Mouse (Mus musculus): ENCODE results near the gene Wdr1.

Wdr1 gene

DNA sequence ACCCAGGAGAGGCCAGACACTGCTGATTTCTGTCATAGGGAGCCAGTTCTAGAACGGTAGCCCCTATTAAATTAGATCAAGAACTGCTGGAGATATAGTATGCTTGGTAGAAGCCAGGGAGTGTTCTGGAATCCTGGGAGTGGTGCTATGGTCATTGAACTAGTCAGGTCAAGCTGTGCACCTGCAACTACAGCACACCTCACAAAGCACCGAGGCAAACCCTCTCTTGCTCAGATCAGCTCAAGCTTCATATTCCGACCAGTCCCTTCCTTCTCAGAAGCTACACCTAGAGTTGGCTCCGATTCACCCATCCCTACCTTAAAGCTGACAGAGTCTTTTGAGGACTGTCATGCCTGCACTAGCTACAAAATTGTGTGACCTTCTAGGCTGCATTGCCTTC, 9.5 kb downstream of the Wdr1 start:
- TF ChIP-seq GATA4 (IDR thresholded peaks at IDR 0.05; ENCODE audit: insufficient replicate concordance, low read length): no peak

DNA sequence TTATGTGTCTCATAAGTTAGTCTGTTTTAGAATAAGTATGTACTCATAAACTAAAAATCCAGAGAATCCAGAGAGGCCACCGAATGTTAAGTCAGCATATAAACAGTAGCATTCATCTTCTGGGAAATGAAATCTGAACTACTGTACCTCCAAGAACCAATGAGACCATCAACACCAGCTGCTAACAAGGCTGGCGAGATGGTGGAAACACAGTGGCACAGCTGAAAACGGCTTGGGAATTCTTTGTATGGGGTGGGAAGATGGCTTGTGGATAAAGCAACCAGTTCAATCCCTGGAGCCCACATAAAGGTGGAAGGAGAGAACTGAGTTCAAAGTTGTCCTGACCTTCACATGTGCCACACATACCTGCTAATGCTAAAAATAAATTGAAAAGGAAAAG, 10.4 kb downstream of the Wdr1 start:
- TF ChIP-seq GATA4 (IDR thresholded peaks at IDR 0.05; ENCODE audit: insufficient replicate concordance, low read length): no peak

DNA sequence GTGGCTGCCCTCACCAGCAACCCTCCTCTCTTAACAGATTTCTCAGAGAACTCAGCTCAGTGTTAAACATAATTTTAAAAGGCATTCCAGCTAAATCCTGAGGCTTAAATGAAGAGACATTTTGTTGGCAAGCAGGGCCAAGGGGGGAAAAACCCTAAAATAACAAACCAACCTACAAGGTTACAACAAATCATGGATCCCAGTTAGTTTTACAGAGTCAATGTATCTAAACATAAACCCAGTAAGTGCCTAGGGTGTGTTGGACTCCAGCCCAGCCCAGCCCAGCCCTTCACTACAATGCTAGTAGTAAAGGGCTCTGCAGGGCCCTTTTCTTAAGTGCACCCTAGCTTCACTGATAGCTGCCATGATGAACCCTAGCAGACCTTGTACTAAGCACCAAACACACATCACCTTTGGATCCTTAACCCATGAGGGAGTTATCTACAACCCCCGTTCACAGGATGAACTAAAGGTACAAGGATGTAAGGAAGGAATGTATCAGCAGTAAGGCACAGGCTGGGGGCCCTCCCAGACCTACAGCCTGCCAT, 12.7 kb downstream of the Wdr1 start:
- no peak for TF ChIP-seq GATA4 (IDR thresholded peaks at IDR 0.05; ENCODE audit: insufficient replicate concordance, low read length)

DNA sequence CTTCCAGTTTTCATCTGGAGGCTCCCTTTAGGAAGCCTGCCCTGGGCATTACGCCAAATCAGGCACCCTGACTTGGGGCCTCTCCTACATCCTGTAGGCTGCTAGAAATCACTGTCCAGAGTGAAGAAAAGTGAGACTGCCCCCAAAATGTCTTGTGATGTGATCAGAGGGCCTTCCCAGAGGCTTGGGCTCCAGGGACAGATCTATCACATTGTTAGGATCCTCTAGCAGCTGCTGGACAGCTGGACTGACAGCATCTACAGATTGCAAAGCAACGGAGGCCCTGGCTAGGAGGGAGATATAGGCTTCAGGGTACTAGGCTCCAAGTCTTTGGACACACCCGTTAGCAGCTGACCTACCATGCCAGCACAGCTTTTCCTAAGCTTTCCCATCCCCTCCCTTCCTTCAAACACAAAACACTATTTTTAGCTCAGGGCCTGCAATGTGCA, 13.5 kb downstream of the Wdr1 start:
- no peak for TF ChIP-seq GATA4 (IDR thresholded peaks at IDR 0.05; ENCODE audit: insufficient replicate concordance, low read length)

DNA sequence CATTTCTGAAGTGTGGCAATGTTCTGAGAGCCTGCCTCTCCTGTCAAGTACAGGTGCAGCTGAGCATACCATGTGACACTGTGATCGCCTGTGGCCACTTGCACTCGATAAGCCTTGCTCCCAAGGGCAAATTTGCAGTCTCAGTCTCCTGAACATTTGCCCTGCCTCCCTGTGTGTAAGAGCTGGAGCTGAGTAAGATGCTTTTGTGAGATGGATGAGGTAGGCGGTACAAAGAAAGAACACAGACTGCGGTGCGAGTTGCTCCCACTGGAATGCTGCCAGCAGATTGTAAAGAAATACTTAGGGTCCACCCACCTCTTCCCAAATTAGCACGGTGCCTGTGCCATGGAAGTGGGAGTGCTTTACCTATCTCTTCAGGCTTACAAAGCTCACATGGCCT, 15.6 kb downstream of the Wdr1 start:
- no peak for TF ChIP-seq GATA4 (IDR thresholded peaks at IDR 0.05; ENCODE audit: insufficient replicate concordance, low read length)

DNA sequence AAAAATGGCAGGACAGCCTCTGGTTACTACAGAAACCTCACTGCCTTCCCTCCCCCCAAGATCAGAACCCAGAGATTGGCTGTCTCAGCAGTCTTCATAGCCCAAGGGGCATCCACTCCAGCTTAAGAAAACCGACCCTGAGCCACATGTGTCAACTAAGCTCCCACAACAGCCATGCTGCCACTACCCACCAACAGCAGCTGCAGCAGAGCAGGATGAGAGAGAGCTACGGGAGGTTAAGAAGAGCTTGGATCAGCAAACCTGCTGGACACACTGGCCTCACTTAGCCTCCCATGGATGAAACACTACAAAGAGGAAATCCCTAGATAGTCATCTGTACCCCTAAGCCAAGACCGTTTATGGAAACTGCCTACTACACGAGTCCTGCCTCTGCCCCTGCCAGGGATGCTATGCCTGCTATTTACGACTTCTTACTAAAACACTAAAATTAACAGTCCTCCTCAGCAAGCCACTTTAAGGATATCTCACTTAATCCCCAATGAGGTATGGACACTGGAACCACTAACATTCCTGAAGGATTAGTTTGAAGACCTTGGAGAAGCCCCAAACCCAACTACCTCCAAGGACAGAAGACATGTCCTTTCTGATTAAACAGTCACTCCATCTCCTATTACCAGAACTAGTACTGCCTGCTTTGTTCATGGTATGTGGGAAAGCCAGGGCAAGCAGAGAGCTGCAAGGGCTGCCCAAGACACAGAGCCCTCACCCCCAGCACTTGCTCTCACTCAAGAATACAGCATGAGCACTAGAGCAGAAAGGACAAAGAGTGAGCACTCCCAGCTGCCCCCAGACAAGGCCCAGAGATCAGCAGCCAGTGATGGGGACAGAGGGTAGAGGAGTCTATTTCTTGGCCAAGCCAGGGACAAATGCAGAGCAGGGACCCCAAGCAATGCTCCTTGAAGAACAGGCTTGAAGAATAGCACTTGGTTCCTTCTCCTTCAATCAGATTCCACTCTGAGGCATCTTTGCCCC, 18.3 kb downstream of the Wdr1 start:
- TF ChIP-seq GATA4 (IDR thresholded peaks at IDR 0.05; ENCODE audit: insufficient replicate concordance, low read length): no peak

DNA sequence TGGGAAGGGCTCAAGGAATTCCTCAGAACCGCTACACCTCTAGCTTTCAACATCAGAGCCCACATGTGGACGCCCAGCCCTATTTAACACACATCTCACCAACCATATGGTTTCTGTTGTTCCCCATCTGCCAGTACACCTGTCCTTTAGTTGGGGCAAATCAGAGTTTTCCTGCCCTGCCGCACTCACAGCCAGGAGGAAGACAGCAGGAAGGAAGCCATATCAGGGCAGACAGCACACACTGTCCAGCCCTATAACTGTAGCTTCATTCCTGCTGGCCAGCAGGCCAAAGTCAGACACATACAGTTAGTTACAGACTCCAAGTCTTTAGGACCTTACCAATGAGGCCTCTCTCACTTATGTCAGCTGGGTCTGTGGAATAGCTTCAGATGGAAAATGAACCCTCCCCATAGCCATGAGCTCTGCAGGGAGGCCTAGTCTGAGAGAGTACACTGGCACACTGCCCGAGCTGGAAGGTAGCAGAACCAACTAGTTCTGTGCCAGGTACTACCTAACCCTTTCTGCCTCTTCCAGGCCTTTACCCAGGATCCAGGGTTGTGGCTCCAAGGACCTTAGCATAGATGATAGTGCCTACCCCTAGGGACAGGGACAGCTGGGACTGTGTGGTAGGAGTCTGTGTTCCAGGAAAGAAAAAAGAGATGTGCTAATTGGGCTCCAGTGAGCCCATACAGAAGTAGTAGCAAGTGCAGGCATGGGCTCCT, 19.4 kb downstream of the Wdr1 start:
- TF ChIP-seq GATA4 (IDR thresholded peaks at IDR 0.05; ENCODE audit: insufficient replicate concordance, low read length): no peak

DNA sequence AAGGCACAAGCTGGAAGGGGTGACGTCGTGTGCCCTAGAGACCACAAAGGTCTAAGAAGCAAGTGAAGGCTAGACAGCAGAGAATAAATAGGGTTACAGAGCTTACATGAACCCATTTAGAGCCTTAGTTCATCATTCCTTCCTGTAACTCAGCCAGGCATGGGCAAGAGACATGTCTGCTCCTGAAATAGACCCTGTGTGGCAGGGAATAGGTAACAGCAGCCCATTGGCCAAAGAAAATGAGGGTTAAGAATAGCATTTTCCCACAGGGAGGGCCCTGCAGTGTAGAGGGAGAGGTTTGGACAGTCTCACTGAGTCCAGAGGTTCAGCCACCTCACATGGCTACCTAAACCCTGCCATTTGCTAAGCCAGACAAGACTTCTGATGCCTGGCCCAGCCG, 21.3 kb downstream of the Wdr1 start:
- no peak for TF ChIP-seq GATA4 (IDR thresholded peaks at IDR 0.05; ENCODE audit: insufficient replicate concordance, low read length)

DNA sequence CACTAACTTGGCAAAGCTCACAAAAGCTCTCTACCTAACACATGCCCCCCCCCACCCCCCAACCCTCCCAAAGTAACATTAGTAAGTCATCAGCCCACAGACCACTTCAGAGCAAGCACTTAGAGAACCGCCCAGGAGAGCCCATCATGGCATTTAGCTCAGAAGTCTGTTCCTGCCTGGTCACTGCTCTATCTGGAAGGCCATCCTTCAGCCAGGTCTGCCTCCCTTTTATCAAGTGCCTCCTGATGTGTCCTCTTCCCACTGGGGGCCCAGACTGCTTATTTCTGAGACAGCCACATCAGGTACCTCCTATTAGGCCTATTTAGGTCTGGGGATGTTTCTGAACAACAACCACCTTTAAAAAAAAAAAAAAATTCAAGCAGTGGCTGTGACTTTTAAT, 22.1 kb downstream of the Wdr1 start:
- TF ChIP-seq GATA4 (IDR thresholded peaks at IDR 0.05; ENCODE audit: insufficient replicate concordance, low read length): no peak

DNA sequence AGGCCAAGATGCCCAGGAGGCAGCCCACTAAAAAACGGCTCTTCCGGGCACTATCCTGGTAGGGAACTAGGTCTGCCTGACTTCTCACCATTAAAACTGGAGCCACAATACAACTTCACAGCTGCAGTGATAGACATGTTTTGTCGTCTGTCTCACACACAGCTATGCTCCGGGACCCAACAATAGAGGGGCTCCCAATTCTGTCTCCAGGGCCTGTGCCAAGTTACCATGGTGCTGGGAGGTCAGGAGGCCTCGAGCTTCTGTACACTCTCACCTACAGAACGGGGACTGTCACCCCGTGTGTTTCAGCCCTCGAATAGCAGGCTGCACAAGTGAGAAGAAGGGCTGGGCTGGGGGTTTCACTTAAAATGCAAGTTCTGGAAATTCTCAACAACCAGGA, 24.5 kb downstream of the Wdr1 start:
- no peak for TF ChIP-seq GATA4 (IDR thresholded peaks at IDR 0.05; ENCODE audit: insufficient replicate concordance, low read length)

DNA sequence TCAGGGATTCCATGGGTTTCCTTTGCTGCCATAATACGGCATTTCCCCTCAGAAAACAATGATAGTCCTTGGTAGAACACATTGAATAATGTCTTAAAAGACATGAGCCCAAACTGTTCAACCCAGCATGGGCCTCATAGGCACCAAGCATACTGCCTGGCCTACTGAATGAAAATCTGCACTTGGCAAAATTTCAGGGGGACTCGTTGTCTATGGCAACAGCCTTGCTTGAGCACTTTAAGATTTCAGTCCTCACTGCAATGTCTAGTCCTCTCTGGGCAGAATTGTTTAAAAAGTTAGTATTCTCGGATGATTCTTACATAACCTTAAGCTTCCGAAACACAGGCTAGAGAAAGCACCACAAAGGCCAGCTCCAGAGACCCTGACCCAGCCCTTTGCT, 25.2 kb downstream of the Wdr1 start:
- TF ChIP-seq GATA4 (IDR thresholded peaks at IDR 0.05; ENCODE audit: insufficient replicate concordance, low read length): no peak

DNA sequence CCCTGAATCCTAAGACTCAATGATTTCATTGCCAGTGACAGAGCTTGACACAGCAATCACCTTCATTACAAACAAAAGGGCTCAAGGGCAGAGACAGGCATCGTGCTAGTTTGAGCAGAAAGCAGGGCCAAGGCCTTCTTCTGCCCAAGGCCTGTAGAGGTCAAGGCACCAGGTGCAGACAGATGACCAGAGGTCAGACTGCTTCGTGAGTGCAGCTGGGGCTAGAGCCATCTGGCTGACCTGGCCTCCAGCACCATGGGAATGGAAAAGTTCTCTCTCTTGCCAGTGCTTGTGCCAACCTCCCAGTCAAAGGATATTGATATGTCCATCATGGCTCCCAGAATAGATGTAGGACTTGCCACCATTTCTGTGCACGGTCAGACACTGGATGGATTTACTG, 26.2 kb downstream of the Wdr1 start:
- TF ChIP-seq GATA4 (IDR thresholded peaks at IDR 0.05; ENCODE audit: insufficient replicate concordance, low read length): no peak

DNA sequence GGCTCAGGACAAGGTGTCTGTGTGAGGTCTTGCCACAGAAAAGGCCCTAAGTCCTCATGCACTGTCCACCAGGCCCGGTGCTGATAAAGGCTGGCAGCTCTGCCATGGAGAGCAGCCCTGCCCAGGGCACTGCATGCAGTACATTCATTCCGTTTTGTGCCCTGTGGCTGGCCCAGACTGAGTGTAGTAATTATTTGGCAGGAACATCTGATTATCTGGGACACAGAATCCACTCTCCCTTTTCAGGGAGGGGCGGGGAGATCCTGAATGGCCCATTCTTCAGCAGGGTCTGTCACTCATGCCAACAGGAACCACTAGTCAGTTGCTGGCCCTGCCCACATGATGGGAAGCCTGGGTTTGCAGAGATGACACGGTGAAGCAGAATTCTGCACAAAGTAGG, 30.9 kb downstream of the Wdr1 start:
- no peak for TF ChIP-seq GATA4 (IDR thresholded peaks at IDR 0.05; ENCODE audit: insufficient replicate concordance, low read length)

DNA sequence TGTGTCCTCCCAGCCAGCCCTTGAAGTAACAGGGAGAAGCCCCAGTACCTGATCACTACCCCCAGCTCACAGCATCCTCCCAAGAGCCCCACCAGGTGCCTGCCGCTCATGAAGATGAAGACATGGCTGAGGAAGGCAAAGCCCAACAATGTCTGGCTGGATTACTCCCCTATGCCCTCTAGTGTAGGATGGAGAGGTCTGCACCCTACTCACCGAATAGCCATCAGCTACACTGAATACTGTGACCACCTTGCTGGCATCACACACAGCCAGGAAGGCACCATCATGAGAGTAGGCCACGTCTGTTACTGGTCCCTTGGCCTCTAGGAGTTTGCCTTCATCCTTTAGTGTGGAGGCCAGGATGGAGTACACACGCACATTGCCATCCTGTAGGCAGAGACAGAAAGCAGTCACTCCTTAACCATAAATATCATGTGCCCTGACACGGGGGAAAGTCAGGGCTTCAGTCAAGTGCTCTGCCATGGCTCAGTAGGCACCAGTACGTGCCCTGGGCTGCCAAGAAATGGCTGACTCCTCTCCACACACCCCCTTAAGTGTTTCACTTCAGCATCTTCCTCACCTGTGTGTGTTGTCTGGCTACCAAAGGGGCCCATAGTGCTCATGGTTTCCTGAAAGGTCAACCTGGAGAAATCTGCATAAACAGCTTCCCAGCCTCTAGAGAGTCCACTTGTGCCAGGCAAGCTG, 33.1 kb downstream of the Wdr1 start:
- TF ChIP-seq GATA4 (IDR thresholded peaks at IDR 0.05; ENCODE audit: insufficient replicate concordance, low read length): no peak

DNA sequence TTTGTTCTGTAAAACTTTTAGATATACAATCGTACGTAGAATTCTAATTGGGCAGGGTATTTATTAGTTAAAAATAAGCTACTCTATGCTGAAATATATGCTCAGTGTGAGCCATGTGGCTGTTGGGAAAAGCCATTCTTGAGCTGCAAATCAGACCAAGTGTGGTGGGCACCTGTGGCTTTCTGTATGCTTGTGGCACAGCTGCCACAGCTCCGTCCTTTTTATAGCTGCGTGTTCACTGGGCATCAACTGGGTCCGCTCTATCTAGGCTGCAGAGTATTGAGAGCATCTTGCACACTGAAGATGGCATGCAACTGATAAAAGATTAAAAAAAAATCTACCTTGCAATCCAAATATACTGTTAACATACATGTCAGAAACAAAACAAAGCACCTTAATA, 40.0 kb downstream of the Wdr1 start:
- no peak for TF ChIP-seq GATA4 (IDR thresholded peaks at IDR 0.05; ENCODE audit: insufficient replicate concordance, low read length)

Measured in liver, adult (tissue).